Mouse (Mus musculus) left cerebral cortex, adult 2 months (tissue): ENCODE measurements around the gene Rab19. TPM values are rescaled to one million over a fixed set of nuclear protein-coding genes. Genes with fewer than 3 reads are reported as not detected.
"Not testable (repeated sequence)": the region's sequence is repeated elsewhere in the genome, so short reads cannot be mapped to it uniquely, and the experiment has no call there.

Experiments
- DNase-seq, 2 experiments: peaks; one replicate each; pipeline ENCODE4 v3.0.0; 2021 to 2022; ENCODE audit warnings: low spot score in 2 of 2, mixed read lengths in 1 of 2; ENCODE audit errors: extremely low spot score in 1 of 2
- H3K27ac ChIP-seq: fragments of 200-600 bp; 2 replicates; pipeline ENCODE4 v1.8.1; 2022
- H3K4me3 ChIP-seq: fragments of 200-600 bp; 2 replicates; pipeline ENCODE4 v1.8.1; 2022
- CTCF ChIP-seq: fragments of 200-600 bp; IDR thresholded peaks from 2 replicates; pipeline ENCODE4 v1.8.1; 2022; ENCODE audit warnings: antibody characterized with exemption, mild to moderate bottlenecking, moderate library complexity
- intact Hi-C: fragments of 180-260 bp; cut with DNase I; formaldehyde crosslinking; loops from one replicate; pipeline ENCODE4 v1.15.1; 2025
- total RNA-seq, 2 experiments: library from RNA; stranded (reverse); gene quantifications; 2 replicates each; pipeline ENCODE4 v1.2.3; 2021

Rab19 gene
- total RNA-seq, 2 experiments from 2014 or later = not detected

DNA sequence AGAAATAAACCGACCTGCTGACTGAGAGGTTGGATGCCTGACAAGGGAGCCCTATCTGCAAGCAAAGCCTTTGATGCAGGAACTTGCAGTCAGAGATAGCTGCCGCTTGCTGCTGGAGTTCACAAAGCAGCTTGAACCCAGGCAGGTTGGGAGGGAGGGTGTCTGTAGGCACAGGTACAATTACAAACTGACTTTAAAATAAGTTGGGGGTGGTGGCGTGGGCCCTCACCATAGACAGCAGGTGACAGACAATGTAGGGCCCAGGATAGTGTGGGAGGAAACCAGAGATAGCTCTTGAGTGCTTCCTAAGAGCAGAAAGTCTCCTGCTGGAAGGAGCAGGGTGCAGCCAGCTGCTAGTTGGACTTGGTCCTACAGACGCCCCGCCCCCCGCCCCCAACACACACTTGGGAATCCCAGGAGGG, 42.2 kb downstream of the Rab19 start:
- DNase-seq = peak in 1 of 2 experiments; percentile 42
- H3K27ac ChIP-seq = no peak overlapping the region
- H3K4me3 ChIP-seq = no peak overlapping the region
- TF ChIP-seq CTCF = no peak
- intact Hi-C loops = no loop called here

DNA sequence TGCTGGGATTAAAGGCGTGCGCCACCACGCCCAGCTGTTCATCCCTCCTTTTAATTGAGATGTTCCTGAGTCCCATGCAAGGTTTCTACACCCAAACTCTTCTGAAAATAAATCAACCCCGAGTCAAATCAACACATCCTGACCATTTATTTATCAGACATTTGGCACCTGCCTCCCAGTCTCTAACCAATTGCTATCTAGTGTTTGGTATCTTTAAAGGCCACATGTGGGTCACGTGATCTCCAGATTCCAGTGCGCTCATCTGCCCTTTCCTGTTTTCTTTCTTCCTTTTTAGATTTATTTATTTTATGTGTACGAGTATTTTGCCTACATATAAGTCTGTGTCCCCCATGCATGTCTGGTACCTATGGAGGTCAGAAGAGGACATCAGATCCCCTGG, 42.7 kb downstream of the Rab19 start:
- DNase-seq = no peak
- Histone ChIP-seq H3K27ac (no peak overlapping the region), H3K4me3 (no peak overlapping the region)
- TF ChIP-seq CTCF = no peak
- intact Hi-C loops = no loop called here

DNA sequence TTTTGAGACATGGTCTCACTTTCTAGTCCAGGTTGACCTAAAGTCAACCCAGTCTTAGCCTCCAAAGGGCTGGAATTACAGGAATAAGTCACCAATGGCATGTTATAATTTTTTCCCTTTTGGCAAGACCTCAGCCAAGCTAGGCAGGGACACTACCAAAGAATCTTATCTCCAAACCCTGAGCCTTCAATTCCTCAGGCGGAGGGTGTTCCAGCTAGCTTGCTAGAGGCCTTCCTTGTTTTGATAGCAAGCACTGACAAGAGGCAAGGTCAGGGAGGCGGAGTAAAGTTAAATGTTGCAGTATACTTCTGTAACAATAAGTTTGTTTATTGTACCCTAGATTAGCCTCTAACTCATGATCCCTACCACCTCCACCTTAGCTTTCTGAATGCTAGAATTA, 44.2 kb downstream of the Rab19 start:
- DNase-seq = no peak
- no peak for TF ChIP-seq CTCF
- H3K4me3 ChIP-seq = no peak overlapping the region
- H3K27ac ChIP-seq = no peak overlapping the region
- intact Hi-C loops = no loop called here

DNA sequence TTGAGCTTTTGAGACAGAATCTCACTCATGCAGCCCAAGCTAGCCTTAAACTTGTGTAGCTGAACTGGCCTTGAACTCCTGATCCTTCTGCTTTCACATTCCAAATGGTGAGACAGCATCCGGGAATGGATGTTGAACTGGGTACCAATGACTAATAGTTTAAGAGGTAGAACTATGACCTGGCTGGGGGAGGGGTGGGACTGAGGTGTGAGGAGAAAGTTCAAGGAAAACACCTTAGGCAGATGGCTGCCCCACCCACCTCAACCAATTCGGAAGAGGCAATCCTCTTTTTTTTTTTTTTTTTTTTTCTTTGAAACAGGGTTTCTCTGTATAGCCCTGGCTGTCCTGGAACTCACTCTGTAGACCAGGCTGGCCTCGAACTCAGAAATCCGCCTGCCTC, 45.8 kb downstream of the Rab19 start:
- no peak for DNase-seq
- intact Hi-C loops = no loop called here
- no peak for TF ChIP-seq CTCF
- no peak overlapping the region for H3K4me3 ChIP-seq
- no peak overlapping the region for H3K27ac ChIP-seq

DNA sequence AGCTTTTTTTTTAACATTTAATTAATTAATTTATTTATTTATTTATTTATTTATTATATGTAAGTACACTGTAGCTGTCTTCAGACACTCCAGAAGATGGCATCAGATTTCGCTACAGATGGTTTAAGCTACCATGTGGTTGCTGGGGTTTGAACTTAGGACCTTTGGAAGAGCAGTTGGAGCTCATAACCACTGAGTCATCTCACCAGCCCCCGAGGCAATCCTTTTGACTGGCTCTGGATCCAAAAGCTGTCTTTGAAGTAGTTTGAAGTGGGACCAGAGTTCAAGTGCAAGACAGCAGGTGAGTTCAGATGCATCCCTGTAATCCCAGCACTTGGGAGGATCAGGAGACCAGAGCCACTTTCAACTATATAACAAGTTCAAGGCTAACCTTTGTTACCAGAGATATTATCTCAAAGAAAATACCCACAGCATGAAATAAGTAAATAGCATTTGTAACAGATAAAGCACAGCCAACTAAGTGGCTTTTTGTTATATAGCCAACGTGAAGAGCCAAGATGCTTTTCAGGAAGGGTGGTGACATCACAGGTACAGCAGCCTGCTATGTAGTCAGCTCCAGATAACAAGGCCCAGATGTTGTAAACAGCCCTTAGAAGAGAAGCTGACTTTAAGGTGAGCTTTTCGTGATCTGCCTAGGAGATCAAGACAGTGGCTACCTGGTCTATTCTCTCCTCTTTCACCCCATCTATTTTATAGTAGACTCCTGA, 46.5 kb downstream of the Rab19 start:
- H3K4me3 ChIP-seq = no peak overlapping the region
- TF ChIP-seq CTCF = no peak
- intact Hi-C loops = no loop called here
- DNase-seq = no peak
- H3K27ac ChIP-seq = no peak overlapping the region

DNA sequence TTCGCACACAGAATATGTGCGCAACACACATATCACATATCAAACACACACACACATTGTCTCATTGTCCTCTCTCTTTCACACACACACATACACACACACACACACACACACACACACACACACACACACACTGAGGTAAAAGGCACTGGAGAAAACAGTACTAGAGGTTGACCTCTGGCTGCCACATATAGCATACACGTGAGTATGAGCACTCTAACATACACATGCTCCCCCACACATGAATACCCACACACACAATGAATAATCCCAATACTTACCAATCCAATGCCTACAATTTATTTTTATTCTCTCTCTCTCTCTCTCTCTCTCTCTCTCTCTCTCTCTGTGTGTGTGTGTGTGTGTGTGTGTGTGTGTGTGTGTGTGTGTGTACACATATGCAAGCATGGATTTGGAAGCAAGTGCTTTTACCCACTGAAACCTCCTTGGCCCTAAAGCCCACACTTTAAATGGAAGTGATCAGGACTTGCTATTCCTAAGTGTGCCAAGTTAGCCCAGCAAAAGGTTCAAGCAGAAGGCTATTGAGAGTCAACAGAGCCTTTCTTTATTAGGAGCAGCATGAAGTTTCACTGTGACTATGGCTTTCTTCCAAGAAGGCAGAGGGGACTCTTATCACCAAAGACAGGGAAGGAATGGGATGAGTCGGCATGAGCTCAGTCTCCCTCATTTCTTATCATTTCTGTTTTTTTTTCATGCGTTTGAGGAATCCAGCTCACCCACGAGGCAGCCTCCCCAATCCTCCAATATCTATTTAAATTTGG, 48.2 kb downstream of the Rab19 start:
- no peak overlapping the region for H3K4me3 ChIP-seq
- DNase-seq = no peak
- no peak overlapping the region for H3K27ac ChIP-seq
- intact Hi-C loops = no loop called here
- TF ChIP-seq CTCF = no peak

DNA sequence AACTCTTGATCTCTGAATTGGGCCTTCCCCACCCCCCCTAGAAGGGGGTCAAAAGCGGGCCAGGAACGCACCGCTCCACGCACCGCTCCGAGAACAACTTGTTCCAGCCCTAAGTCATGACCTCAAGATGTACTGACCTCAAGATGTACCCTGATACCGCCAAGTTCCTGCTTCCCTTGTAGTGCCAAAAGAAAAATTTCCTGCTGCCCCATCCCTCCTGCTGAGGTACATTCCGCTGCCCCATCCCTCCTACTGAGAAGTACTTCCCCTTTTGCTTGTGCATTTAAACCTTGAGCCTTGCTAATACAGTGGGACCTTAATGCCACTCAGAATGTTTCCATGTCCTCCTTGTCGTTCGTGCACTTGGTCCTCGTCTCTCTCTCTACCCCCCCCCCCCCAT, 49.7 kb downstream of the Rab19 start:
- DNase-seq = no peak
- no peak for TF ChIP-seq CTCF
- intact Hi-C loops = no loop called here
- no peak overlapping the region for H3K4me3 ChIP-seq
- no peak overlapping the region for H3K27ac ChIP-seq

DNA sequence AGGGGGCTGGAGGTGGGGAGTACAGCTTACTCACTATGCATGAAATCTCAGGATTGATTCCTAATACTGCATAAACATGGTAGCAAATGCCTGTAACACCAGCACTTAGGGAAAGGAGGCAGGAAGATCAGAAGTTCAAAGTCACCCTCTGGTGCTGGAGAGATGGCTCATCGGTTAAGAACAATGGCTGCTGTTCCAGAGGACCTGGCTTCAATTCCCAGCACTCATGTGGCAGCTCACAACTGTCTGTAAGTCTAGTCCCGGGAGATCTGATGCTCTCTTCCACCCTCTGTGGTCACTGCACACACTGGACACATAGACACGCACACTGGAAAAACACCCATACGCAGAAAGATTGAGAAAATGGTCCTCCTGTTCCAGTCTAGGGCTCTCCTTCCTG, 52.2 kb downstream of the Rab19 start:
- Histone ChIP-seq H3K27ac (no peak overlapping the region), H3K4me3 (no peak overlapping the region)
- intact Hi-C loops = no loop called here
- no peak for TF ChIP-seq CTCF
- DNase-seq = no peak

DNA sequence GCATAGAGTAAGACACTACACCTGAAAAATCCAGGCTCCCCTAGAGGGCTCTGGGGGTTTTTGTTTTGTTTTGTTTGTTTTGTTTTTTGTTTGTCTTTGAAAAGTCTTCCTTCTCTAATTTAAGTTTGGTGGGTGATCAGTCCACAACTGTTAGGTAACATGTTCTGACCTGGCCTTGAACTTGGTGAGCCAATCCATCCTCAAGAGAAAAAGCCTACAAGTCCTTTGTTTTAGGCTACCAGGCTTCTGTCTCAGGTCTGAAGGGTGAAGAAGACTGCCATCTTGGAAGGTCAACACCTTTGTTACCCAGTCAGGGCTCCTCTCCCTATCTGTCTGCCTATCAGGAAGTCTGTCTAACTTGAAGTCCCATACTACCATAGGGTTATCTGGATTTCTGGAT, 52.7 kb downstream of the Rab19 start:
- no peak for DNase-seq
- intact Hi-C loops = no loop called here
- no peak for TF ChIP-seq CTCF

DNA sequence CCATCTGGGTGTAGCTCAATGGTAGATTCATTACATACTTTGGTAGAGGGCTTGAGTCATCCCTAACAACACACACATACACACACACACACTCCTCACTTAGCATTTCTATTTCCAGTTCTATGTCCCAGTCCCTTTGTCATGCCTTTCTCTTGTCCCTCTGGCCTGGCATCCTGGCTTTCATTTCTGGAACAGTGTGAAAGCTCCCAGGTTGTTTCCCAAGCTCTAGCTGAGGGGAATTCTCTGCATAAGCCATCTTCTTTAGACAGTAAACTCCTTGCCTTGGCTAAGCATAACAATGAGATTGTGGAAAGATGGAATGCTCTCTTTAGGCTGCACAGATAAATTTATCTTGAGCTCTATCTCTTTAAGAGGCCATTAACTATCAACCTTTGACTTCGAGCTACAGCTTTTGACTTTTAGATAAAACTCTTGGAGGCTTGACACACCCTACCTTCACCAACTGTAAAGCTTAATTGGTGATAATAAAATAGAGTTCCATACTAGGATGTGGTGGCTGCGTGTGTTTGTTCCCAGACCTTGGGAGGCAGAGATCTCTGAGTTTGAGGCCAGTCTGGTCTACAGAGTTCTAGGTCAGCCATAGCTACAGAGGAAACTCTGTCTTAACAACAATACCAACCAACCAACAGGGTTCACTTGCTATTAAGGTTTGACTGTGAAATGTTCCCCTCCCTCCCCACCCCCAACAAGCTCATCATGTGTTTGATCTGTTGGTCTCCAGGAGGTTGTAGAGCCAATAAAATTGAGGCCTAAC, 53.3 kb downstream of the Rab19 start:
- no peak for TF ChIP-seq CTCF
- DNase-seq = no peak
- H3K4me3 ChIP-seq = no peak overlapping the region
- intact Hi-C loops = no loop called here
- H3K27ac ChIP-seq = no peak overlapping the region

More for the DNA sequence above, 52.7 kb downstream of the Rab19 start:
- no peak overlapping the region for H3K27ac ChIP-seq
- H3K4me3 ChIP-seq = no peak overlapping the region

DNA sequence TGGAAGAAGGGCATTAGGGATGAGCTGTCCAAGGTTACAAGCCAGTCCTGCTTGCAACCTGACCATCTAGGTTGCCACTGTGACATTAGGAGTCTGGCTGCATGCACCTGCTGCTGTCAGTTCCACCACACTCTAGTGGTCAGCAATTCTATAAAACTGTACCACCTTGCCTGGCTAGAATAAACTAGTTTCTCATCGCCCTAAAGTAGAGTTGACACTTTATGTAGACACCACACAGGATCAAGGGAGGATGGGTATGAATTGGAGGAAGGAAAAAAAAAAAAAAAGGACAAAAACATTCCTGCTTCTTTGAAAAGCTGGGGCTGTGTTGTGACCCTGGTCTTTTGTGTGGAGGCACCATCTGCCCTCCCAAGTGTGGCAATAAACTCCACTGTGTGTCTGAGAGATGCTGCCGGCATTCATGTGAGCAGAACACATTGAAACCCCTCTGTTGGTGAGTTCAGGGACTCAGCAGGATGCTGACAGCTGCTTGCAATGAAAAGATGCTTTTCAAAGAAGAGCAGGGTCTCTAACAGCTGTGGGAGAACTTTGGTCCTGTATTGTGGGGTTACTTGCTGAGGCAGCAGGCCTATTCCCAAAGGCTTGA, 54.0 kb downstream of the Rab19 start:
- H3K27ac ChIP-seq = no peak overlapping the region
- no peak for TF ChIP-seq CTCF
- intact Hi-C loops = no loop called here
- H3K4me3 ChIP-seq = no peak overlapping the region
- DNase-seq = no peak

DNA sequence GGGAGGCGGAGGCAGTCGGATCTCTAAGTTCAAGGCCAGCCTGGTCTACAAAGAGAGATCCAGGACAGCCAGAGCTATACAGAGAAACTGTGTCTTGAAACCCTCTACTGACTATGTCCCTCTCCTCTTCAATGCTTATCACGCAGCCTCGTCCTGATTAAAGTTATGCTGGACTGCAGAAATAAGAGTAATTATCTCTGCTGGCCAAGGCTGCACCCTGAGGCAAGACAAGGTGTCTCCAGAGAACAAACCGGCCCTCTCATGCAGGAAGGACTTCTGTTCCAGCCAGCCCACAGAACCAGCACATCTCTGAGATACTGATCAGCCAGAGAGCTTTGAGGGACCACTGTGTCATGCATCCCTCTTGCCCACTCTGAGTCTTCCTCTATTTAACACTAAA, 54.9 kb downstream of the Rab19 start:
- intact Hi-C loops = no loop called here
- no peak for DNase-seq
- Histone ChIP-seq H3K27ac (no peak overlapping the region), H3K4me3 (no peak overlapping the region)
- TF ChIP-seq CTCF = no peak

DNA sequence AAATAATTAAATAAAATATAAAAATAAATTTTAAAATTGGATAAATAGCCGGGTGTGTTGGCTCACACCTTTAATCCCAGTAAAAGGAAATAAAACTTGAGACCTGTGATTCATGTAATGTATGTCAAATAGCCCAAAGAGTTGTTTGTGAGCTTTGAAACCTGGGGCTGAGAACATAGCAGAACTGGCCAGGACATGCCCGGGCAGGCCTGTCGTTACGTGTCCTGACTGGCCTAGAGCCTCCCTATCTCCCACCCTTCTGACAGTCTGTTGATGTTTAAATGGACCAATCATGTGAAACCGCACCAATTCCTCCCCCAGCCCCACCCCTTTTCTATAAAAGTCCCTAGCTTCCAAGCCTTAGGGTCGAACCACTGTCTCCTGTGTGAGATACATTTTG, 56.5 kb downstream of the Rab19 start:
- H3K4me3 ChIP-seq, H3K27ac ChIP-seq, intact Hi-C loops, DNase-seq: not testable (repeated sequence)
